ENCODE assay signal across 8 mouse cellular contexts in the genomic region with DNA sequence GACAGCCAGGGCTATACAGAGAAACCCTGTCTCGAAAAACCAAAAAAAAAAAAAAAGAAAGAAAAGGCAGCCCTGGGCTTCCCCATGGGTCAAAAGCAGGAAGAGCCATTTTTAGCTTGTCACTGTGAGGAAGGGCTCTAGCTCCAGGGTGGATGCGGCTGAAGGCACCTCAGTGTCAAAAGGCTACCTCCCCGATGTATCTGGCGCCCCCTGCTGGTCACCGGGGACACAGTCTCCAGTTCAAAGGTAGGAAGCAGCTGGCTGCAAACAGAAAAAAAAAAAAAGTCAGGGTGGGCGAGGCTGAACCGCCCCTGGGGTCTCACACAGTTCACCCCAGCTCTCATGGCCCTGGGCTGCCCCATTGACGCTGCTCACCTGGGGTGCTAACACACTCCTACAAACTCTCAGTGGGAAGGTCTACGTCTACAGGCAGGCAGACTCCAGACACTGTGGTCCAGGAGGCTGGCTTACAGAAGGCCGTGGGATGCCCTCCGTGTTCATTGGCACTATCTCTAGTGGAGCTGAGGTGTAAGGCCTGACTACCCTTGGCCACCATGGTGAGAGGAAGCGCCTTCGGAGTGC. TPM values are rescaled to one million over a fixed set of nuclear protein-coding genes. Genes with fewer than 3 reads are reported as not detected.
A peak's percentile ranks its signal among the peaks of the same experiment; 100 is the strongest.
DNase-seq lines count a peak whose midpoint lies in the region; ATAC-seq and TF ChIP-seq lines count a peak whose summit lies in the region.

No protein-coding gene starts in this region.

- no peaks in the 10 kb centered on the region for H3K4me1 ChIP-seq in ES-Bruce4 (ENCODE audit: control insufficient read depth, insufficient read depth, low read length)
- H3K4me1 ChIP-seq in forebrain, embryonic 10.5 days = peaks cover 12% of the 10 kb centered on the region
- H3K4me1 ChIP-seq in lung, postnatal 0 days (ENCODE audit: insufficient read depth, low read depth, low read length) = no peaks in the 10 kb centered on the region

- peak; percentile 74 for ATAC-seq in lung, postnatal 0 days

- H3K4me2 ChIP-seq in lung, postnatal 0 days (replicated peaks; ENCODE audit: low read depth, low read length) = no peak overlapping the region

- H3K9me3 ChIP-seq in ES-Bruce4 (replicated peaks; ENCODE audit: control insufficient read depth, insufficient read depth, low read length, poor library complexity, severe bottlenecking) = no peaks in the 10 kb centered on the region
- no peaks in the 10 kb centered on the region for H3K9me3 ChIP-seq in forebrain, embryonic 10.5 days
- H3K9me3 ChIP-seq in lung, postnatal 0 days (ENCODE audit: low read length) = no peaks in the 10 kb centered on the region

- no peak for TF ChIP-seq EP300 in ES-Bruce4 (IDR thresholded peaks at IDR 0.05; ENCODE audit: insufficient read depth, low read depth, low read length)
- TF ChIP-seq EP300 in lung, postnatal 0 days (IDR thresholded peaks at IDR 0.05) = no peak

- no peak overlapping the region for H3K4me3 ChIP-seq in ES-Bruce4 (ENCODE audit: low read depth, low read length)
- H3K4me3 ChIP-seq in forebrain, embryonic 10.5 days = no peak overlapping the region
- no peak overlapping the region for H3K4me3 ChIP-seq in lung, postnatal 0 days (ENCODE audit: low read depth, low read length)

- TF ChIP-seq CTCF in ES-Bruce4 (IDR thresholded peaks at IDR 0.05; ENCODE audit: low read depth, low read length) = peak; percentile 96
- peak; percentile 93 for TF ChIP-seq CTCF in lung, postnatal 0 days (IDR thresholded peaks at IDR 0.05)

- H3K27me3 ChIP-seq in ES-Bruce4 (ENCODE audit: control insufficient read depth, insufficient read depth, low read length, poor library complexity, severe bottlenecking) = no peaks in the 10 kb centered on the region
- H3K27me3 ChIP-seq in forebrain, embryonic 10.5 days (ENCODE audit: poor library complexity, severe bottlenecking) = no peaks in the 10 kb centered on the region
- no peaks in the 10 kb centered on the region for H3K27me3 ChIP-seq in lung, postnatal 0 days (replicated peaks; ENCODE audit: insufficient read depth, low read length)

- intact Hi-C loops in heart, postnatal 10 days (cut with DNase I) = loop anchor here (1.0 kb wide), 1 partner anchor 82 kb away; no protein-coding TSS in a partner anchor

- peak; percentile 87 for DNase-seq in brain, adult 2 months (ENCODE audit: low read depth, low spot score)
- peak; percentile 88 for DNase-seq in forebrain, embryonic 10.5 days (ENCODE audit: extremely low spot score, low spot score)
- DNase-seq in heart, postnatal 10 days = peak; percentile 88 to 93
- DNase-seq in layer of hippocampus, adult 8-10 months (ENCODE audit: low spot score in 2 of 2) = peak; percentile 44 to 65
- DNase-seq in lung, postnatal 0 days (ENCODE audit: low spot score) = peak; percentile 88
- peak; percentile 90 for DNase-seq in retina, postnatal 1 day
- peak; percentile 83 to 88 for DNase-seq in thymus, postnatal 36 days

- H3K36me3 ChIP-seq in ES-Bruce4 (ENCODE audit: control insufficient read depth, insufficient read depth, low read length, poor library complexity, severe bottlenecking) = no peaks in the 10 kb centered on the region
- H3K36me3 ChIP-seq in forebrain, embryonic 10.5 days (replicated peaks) = no peaks in the 10 kb centered on the region
- no peaks in the 10 kb centered on the region for H3K36me3 ChIP-seq in lung, postnatal 0 days (ENCODE audit: insufficient read depth, low read length)

- 34% methylated on average over 13 of the region's 13 CpGs for WGBS in forebrain, embryonic 10.5 days
- WGBS in lung, postnatal 0 days = 35% methylated on average over 12 of the region's 13 CpGs

- no peak overlapping the region for H3K27ac ChIP-seq in ES-Bruce4 (ENCODE audit: insufficient read depth, low read length)
- H3K27ac ChIP-seq in forebrain, embryonic 10.5 days = peak overlapping the region; percentile 53
- no peak overlapping the region for H3K27ac ChIP-seq in lung, postnatal 0 days (ENCODE audit: low read length)

- H3K9ac ChIP-seq in ES-Bruce4 (ENCODE audit: low read depth, poor library complexity, severe bottlenecking) = no peak overlapping the region
- H3K9ac ChIP-seq in lung, postnatal 0 days (replicated peaks; ENCODE audit: low read depth) = no peak overlapping the region

- no peak for TF ChIP-seq POLR2A in ES-Bruce4 (IDR thresholded peaks at IDR 0.05; ENCODE audit: insufficient read depth, low read length)

RNA-seq across cellular contexts. Expression of a gene that starts 8.6 kb away (rescaled TPM):
- 7.5 and 7.7 TPM in 2 replicates for polyA plus RNA-seq in ES-Bruce4 (2011; ENCODE audit: insufficient read depth, insufficient read length, low read depth, missing spikeins)
- 22.1 and 23.0 TPM in 2 replicates for polyA plus RNA-seq in forebrain, embryonic 10.5 days (2016; fragmentation: Nextera tagmentation; extraction: Ambion mirVana)
- 10 to 100 TPM; 55.4 to 68.4 TPM for total RNA-seq in heart, postnatal 10 days (2021)
- 10 to 100 TPM; 44.6 to 55.8 (median 46.7) TPM for total RNA-seq in layer of hippocampus, adult 8-10 months (2022)
- polyA plus RNA-seq in lung, postnatal 0 days (2015; fragmentation: Nextera tagmentation; extraction: Ambion mirVana) = 9.3 and 9.5 TPM in 2 replicates

RNA-seq across cellular contexts. Expression of a gene that starts 25.9 kb away (rescaled TPM):
- polyA plus RNA-seq in ES-Bruce4 (2011; ENCODE audit: insufficient read depth, insufficient read length, low read depth, missing spikeins) = 222 and 227 TPM in 2 replicates
- 40.8 and 44.7 TPM in 2 replicates for polyA plus RNA-seq in forebrain, embryonic 10.5 days (2016; fragmentation: Nextera tagmentation; extraction: Ambion mirVana)
- 10 to 100 TPM; 31.8 to 36.0 TPM for total RNA-seq in heart, postnatal 10 days (2021)
- 10 to 100 TPM; 82.5 to 87.8 (median 85.0) TPM for total RNA-seq in layer of hippocampus, adult 8-10 months (2022)
- polyA plus RNA-seq in lung, postnatal 0 days (2015; fragmentation: Nextera tagmentation; extraction: Ambion mirVana) = 17.0 and 21.1 TPM in 2 replicates
